Mouse (Mus musculus) erythroid progenitor cell, adult 5-6 weeks (primary cell): ENCODE measurements around the gene Tssk6. TPM values are rescaled to one million over a fixed set of nuclear protein-coding genes. Genes with fewer than 3 reads are reported as not detected.

Experiments
- total RNA-seq, 2 experiments: library from RNA; stranded (forward) in 1 of 2; stranded (reverse) in 1 of 2; fragments of 150-400 nt in 1 of 2; fragments of 186-747, 209-891 nt in 1 of 2; gene quantifications; 2 replicates each; pipeline versions ENCODE4 v1.2.3 to v1.2.4; 2015 to 2017; ENCODE audit warnings: low replicate concordance in 2 of 2

The Tssk6 gene
- total RNA-seq, 2 experiments from 2014 or later = not detected

Other genes with a start within 250 kb of the Tssk6 start
- not detected in 2 replicates for gene Zfp964, start 247.7 kb upstream of the Tssk6 start, total RNA-seq (2015; ENCODE audit: low replicate concordance)
- not detected in 2 replicates for gene Zfp964, start 247.7 kb upstream of the Tssk6 start, total RNA-seq (2017; ENCODE audit: low replicate concordance)
- gene Zfp869, start 191.5 kb upstream of the Tssk6 start, total RNA-seq (2015; ENCODE audit: low replicate concordance) = 14.1 and 14.3 TPM in 2 replicates
- gene Zfp869, start 191.5 kb upstream of the Tssk6 start, total RNA-seq (2017; ENCODE audit: low replicate concordance) = 6.6 and 24.6 TPM in 2 replicates
- 3.4 and 16.6 TPM in 2 replicates for gene Zfp963, start 152.2 kb upstream of the Tssk6 start, total RNA-seq (2015; ENCODE audit: low replicate concordance)
- gene Zfp963, start 152.2 kb upstream of the Tssk6 start, total RNA-seq (2017; ENCODE audit: low replicate concordance) = 7.1 and 8.5 TPM in 2 replicates
- not detected in 2 replicates for gene Gm20422, start 127.3 kb upstream of the Tssk6 start, total RNA-seq (2015; ENCODE audit: low replicate concordance)
- gene Gm20422, start 127.3 kb upstream of the Tssk6 start, total RNA-seq (2017; ENCODE audit: low replicate concordance) = not detected in 2 replicates
- 7.9 and 12.6 TPM in 2 replicates for gene Atp13a1, start 111.0 kb upstream of the Tssk6 start, total RNA-seq (2015; ENCODE audit: low replicate concordance)
- gene Atp13a1, start 111.0 kb upstream of the Tssk6 start, total RNA-seq (2017; ENCODE audit: low replicate concordance) = 12.3 and 13.7 TPM in 2 replicates
- 21.3 and 37.3 TPM in 2 replicates for gene Zfp866, start 111.0 kb upstream of the Tssk6 start, total RNA-seq (2015; ENCODE audit: low replicate concordance)
- 37.1 and 60.5 TPM in 2 replicates for gene Zfp866, start 111.0 kb upstream of the Tssk6 start, total RNA-seq (2017; ENCODE audit: low replicate concordance)
- gene Gmip, start 93.5 kb upstream of the Tssk6 start, total RNA-seq (2015; ENCODE audit: low replicate concordance) = 8.4 and 24.1 TPM in 2 replicates
- gene Gmip, start 93.5 kb upstream of the Tssk6 start, total RNA-seq (2017; ENCODE audit: low replicate concordance) = 5.5 and 16.6 TPM in 2 replicates
- 0.42 TPM in 1 of 2 replicates, not detected in the other for gene Lpar2, start 79.8 kb upstream of the Tssk6 start, total RNA-seq (2015; ENCODE audit: low replicate concordance)
- gene Lpar2, start 79.8 kb upstream of the Tssk6 start, total RNA-seq (2017; ENCODE audit: low replicate concordance) = not detected in 2 replicates
- 4.2 TPM in 1 of 2 replicates, not detected in the other for gene Pbx4, start 69.7 kb upstream of the Tssk6 start, total RNA-seq (2015; ENCODE audit: low replicate concordance)
- gene Pbx4, start 69.7 kb upstream of the Tssk6 start, total RNA-seq (2017; ENCODE audit: low replicate concordance) = 2.1 and 8.2 TPM in 2 replicates
- not detected in 2 replicates for gene Cilp2, start 14.5 kb upstream of the Tssk6 start, total RNA-seq (2015; ENCODE audit: low replicate concordance)
- gene Cilp2, start 14.5 kb upstream of the Tssk6 start, total RNA-seq (2017; ENCODE audit: low replicate concordance) = not detected in 2 replicates
- gene Ndufa13, start 374 bp downstream of the Tssk6 start, total RNA-seq (2015; ENCODE audit: low replicate concordance) = 20.5 and 29.6 TPM in 2 replicates
- 29.0 and 40.8 TPM in 2 replicates for gene Ndufa13, start 374 bp downstream of the Tssk6 start, total RNA-seq (2017; ENCODE audit: low replicate concordance)
- gene Yjefn3, start 528 bp downstream of the Tssk6 start, total RNA-seq (2015; ENCODE audit: low replicate concordance) = not detected in 2 replicates
- not detected in 2 replicates for gene Yjefn3, start 528 bp downstream of the Tssk6 start, total RNA-seq (2017; ENCODE audit: low replicate concordance)
- gene Gatad2a, start 94.2 kb downstream of the Tssk6 start, total RNA-seq (2015; ENCODE audit: low replicate concordance) = 42.8 and 46.9 TPM in 2 replicates
- 47.5 and 48.0 TPM in 2 replicates for gene Gatad2a, start 94.2 kb downstream of the Tssk6 start, total RNA-seq (2017; ENCODE audit: low replicate concordance)
- gene Mau2, start 140.6 kb downstream of the Tssk6 start, total RNA-seq (2015; ENCODE audit: low replicate concordance) = 27.2 and 35.3 TPM in 2 replicates
- 39.1 and 39.2 TPM in 2 replicates for gene Mau2, start 140.6 kb downstream of the Tssk6 start, total RNA-seq (2017; ENCODE audit: low replicate concordance)
- 15.9 and 20.1 TPM in 2 replicates for gene Sugp1, start 140.6 kb downstream of the Tssk6 start, total RNA-seq (2015; ENCODE audit: low replicate concordance)
- 21.0 and 24.9 TPM in 2 replicates for gene Sugp1, start 140.6 kb downstream of the Tssk6 start, total RNA-seq (2017; ENCODE audit: low replicate concordance)
- 1.3 TPM in 1 of 2 replicates, not detected in the other for gene Tm6sf2, start 170.7 kb downstream of the Tssk6 start, total RNA-seq (2015; ENCODE audit: low replicate concordance)
- gene Tm6sf2, start 170.7 kb downstream of the Tssk6 start, total RNA-seq (2017; ENCODE audit: low replicate concordance) = not detected in 2 replicates
- not detected in 2 replicates for gene Hapln4, start 181.3 kb downstream of the Tssk6 start, total RNA-seq (2015; ENCODE audit: low replicate concordance)
- gene Hapln4, start 181.3 kb downstream of the Tssk6 start, total RNA-seq (2017; ENCODE audit: low replicate concordance) = not detected in 2 replicates
- not detected in 2 replicates for gene Ncan, start 218.7 kb downstream of the Tssk6 start, total RNA-seq (2015; ENCODE audit: low replicate concordance)
- not detected in 2 replicates for gene Ncan, start 218.7 kb downstream of the Tssk6 start, total RNA-seq (2017; ENCODE audit: low replicate concordance)
- gene Nr2c2ap, start 229.1 kb downstream of the Tssk6 start, total RNA-seq (2015; ENCODE audit: low replicate concordance) = 8.3 TPM in 1 of 2 replicates, not detected in the other
- 2.3 TPM in 1 of 2 replicates, not detected in the other for gene Nr2c2ap, start 229.1 kb downstream of the Tssk6 start, total RNA-seq (2017; ENCODE audit: low replicate concordance)
- gene Rfxank, start 237.0 kb downstream of the Tssk6 start, total RNA-seq (2015; ENCODE audit: low replicate concordance) = 5.8 and 16.3 TPM in 2 replicates
- gene Rfxank, start 237.0 kb downstream of the Tssk6 start, total RNA-seq (2017; ENCODE audit: low replicate concordance) = 2.3 and 4.9 TPM in 2 replicates
- gene Borcs8, start 237.3 kb downstream of the Tssk6 start, total RNA-seq (2015; ENCODE audit: low replicate concordance) = 18.7 and 20.5 TPM in 2 replicates
- gene Borcs8, start 237.3 kb downstream of the Tssk6 start, total RNA-seq (2017; ENCODE audit: low replicate concordance) = 17.3 and 24.7 TPM in 2 replicates
- not detected in 2 replicates for gene Mef2b, start 237.5 kb downstream of the Tssk6 start, total RNA-seq (2015; ENCODE audit: low replicate concordance)
- not detected in 2 replicates for gene Mef2b, start 237.5 kb downstream of the Tssk6 start, total RNA-seq (2017; ENCODE audit: low replicate concordance)